In genomic region chr2:151529169-151529568, GRCm38 (mm10) we compare ENCODE assay signal across 24 mouse cellular contexts. TPM values are rescaled to one million over a fixed set of nuclear protein-coding genes. Genes with fewer than 3 reads are reported as not detected.
"Had no signal": no experiment of that assay in that cellular context is flagged by ENCODE, and none has a peak within 500 bp of the region (broad histone marks: within the 10 kb centered on the region; RNA-seq: fewer than 3 reads in every experiment).

No protein-coding gene starts in this region.

- H3K4me3 ChIP-seq: limb, embryonic 10.5 days; liver, embryonic 15.5 days; megakaryocyte, embryonic 14.5 days; midbrain, embryonic 15.5 days; neural tube, embryonic 15.5 days had no signal

- H3K9me3 ChIP-seq: limb, embryonic 10.5 days; liver, embryonic 15.5 days; megakaryocyte, embryonic 14.5 days; midbrain, embryonic 15.5 days; neural tube, embryonic 15.5 days had no signal

- H3K27me3 ChIP-seq: liver, embryonic 15.5 days; midbrain, embryonic 15.5 days; neural tube, embryonic 15.5 days had no signal

- H3K27ac ChIP-seq: limb, embryonic 10.5 days; liver, embryonic 15.5 days; macrophage; midbrain, embryonic 15.5 days; neural tube, embryonic 15.5 days had no signal

- ATAC-seq: midbrain, embryonic 15.5 days had no signal

- H3K9ac ChIP-seq: liver, embryonic 15.5 days; midbrain, embryonic 15.5 days; neural tube, embryonic 15.5 days had no signal

- H3K36me3 ChIP-seq: limb, embryonic 10.5 days; liver, embryonic 15.5 days; midbrain, embryonic 15.5 days had no signal

- H3K4me1 ChIP-seq: midbrain, embryonic 15.5 days; neural tube, embryonic 15.5 days had no signal

- H3K4me2 ChIP-seq: liver, embryonic 11.5 days; liver, embryonic 15.5 days; midbrain, embryonic 11.5 days; midbrain, embryonic 15.5 days; neural tube, embryonic 15.5 days had no signal

- DNase-seq: kidney, adult 18-20 months; kidney, postnatal 14 days; lung, adult 2 months; lung, postnatal 10 days; right cerebral cortex, adult 18-20 months; right cerebral cortex, postnatal 25 days; thymus, adult 2 months had no signal

RNA-seq across cellular contexts. Expression of gene Sdcbp2, which starts 43.3 kb away (rescaled TPM):
- polyA plus RNA-seq: liver, embryonic 11.5 days; macrophage had no signal

RNA-seq across cellular contexts. Expression of gene 4921509C19Rik, which starts 53.2 kb away (rescaled TPM):
- total RNA-seq: layer of hippocampus, adult 8-10 months; layer of hippocampus, postnatal 14 days; left cerebral cortex, adult 18-20 months; left cerebral cortex, postnatal 10 days had no signal
- polyA plus RNA-seq: kidney, embryonic 14.5 days; large intestine, adult 2 months; limb, embryonic 10.5 days; limb, embryonic 14.5 days; liver, embryonic 11.5 days; liver, embryonic 15.5 days; lung, adult 2 months; macrophage; midbrain, embryonic 11.5 days; midbrain, embryonic 15.5 days; neural tube, embryonic 11.5 days; neural tube, embryonic 15.5 days; stomach, embryonic 14.5 days; thymus, adult 2 months had no signal
